Mouse (Mus musculus) megakaryocyte, embryonic 14.5 days (primary cell): Measurements from ENCODE around the gene 2310034C09Rik.

ENCODE experiments used
- FLI1 ChIP-seq: IDR thresholded peaks from 2 replicates; pipeline ENCODE4 v1.6.1; 2012; ENCODE audit warnings: low read length, inconsistent platforms, mixed read lengths
- GATA1 ChIP-seq: IDR thresholded peaks from 3 replicates; pipeline ENCODE4 v1.6.1; 2012; ENCODE audit warnings: mixed read lengths, low read length, inconsistent platforms, borderline replicate concordance

GRCm38 (mm10) chr16:88720031-88720430 lies 38.6 kb upstream of the 2310034C09Rik start:
- TF ChIP-seq GATA1 (no peak), FLI1 (no peak)
